Mouse (Mus musculus) Muller cell, postnatal 12 days (primary cell): ENCODE measurements around the gene Endog.

Source experiments
- DNase-seq: peaks from one replicate; pipeline ENCODE4 v3.0.0-alpha.2; 2015; ENCODE audit errors: inconsistent ontology term

The Endog gene

GRCm38 (mm10) chr2:30211408-30212168 is 40.3 kb downstream of the Endog start:
- no peak for DNase-seq

DNA sequence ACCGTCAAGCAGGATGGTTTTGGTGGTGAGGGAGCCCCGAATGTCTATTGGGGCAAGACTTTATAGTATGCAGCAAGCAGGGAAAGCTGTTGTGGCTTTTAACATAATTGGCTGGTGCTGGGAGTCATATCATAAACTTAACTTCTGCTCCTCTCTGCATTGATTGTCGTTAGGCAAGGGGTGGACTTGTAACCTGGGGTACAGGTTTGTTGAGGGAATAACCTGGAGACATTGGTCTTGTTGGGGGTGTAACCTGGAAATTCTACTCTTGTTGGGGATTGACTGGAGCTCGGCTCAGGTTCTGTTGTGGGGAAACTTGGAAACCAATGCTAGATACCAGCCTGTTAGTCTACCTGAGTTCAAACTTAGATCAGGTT is 40.9 kb downstream of the Endog start:
- no peak for DNase-seq

DNA sequence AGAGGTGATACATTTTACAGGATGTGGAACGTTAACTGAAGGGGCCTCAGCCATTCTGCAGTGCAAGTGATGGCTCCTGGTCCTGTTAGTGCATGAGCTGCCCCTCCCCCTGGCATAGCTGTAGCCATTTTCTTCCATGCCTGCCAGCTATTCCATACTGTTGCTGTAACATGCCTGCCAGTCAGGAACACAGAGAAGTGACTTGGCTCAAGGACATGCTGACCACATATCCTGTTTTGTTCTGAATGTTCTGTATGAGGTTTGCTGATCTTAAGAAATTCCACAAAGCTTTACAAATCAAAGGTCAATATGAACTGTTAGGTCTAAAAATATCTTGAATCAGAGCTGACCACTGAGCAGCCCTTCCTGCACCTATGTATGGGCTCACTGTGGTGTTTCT is 41.7 kb downstream of the Endog start:
- DNase-seq, result no peak

DNA sequence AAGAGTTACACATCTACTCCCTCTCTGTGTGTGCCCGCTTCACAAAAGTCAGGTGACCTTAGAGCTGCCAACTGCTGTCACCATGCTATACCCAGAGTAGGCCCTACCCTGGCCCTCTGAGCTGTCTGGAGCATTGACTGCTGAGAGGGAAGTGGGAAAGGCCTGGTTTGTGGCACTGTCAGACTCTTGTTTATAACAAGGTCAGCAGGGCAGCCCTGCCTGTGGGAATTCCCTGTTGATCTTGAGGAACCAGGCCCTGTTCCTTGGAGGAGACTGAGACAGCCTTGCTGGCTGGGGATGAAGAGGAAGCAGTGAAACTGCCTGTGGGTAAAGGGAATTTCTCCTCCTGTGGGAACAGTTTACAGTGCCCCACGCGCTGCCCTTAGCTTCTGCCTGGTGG is 43.5 kb downstream of the Endog start:
- DNase-seq, result no peak

- no peak for DNase-seq
These were observed 44.2 kb downstream of the Endog start for GRCm38 (mm10) chr2:30215493-30215892.

DNA sequence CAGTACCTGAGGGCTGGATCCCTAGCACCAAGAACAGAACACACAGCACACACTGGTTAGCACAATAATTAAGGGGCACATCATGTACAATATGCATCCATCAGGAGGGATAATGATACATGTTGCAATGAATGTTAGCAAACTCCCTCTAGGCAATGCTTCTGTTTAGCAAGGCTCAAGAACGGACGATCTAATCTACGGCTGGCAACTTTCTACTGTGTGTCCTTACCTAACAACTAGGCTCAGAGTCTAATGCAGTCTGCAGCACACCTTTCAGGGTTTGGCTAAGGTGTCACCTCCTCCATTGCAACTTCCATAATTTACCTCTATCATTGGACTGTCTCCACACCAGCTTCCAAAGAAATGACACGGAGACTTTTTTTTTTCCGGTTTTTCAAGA is 45.0 kb downstream of the Endog start:
- no peak for DNase-seq
